Mouse (Mus musculus): ENCODE measurements around the gene Dguok. TPM values are rescaled to one million over a fixed set of nuclear protein-coding genes. Genes with fewer than 3 reads are reported as not detected.

Gene Dguok
- polyA plus RNA-seq, 1 experiment from 2014 or later: 30.7 TPM

DNA sequence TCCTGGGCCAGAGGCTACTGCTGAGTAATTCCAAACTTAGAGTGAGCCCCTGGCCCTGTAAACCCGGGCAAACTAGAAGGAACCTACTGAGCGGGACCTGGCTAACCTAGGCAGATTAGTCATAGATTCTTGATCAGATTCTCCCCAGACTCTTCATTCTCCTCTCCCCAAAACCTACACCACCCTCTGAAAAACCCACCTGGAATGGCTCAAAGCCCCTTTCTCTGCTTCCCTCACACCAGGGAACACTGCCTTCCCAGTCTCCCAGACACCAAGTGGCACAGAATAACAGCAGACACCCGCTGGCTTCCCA, 66.6 kb downstream of the Dguok start:
- WGBS (ENCODE audit: missing documents): 85% methylated on average over 3 of the region's 3 CpGs
- H3K36me3 ChIP-seq (ENCODE audit: inconsistent target): peaks cover 25% of the 10 kb centered on the region

DNA sequence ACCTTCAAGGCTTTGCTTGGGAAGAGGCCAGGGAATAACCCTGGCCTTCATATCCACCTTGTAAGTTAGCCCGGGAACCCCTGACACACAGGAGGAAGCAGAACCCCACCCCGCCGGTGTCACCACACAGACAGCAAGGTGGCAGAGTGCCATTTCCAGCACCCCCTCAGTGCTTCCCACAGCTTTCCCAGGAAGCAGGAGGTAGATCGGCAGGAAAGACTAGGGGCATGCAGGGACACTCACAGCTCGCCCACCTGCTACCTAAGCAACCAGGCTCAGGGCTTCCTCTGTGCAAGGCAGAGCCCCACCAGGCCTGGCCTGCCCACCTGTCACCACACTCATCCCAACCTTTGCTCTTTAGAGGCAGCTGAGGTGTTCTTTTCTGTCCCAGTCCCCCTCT, 67.0 kb downstream of the Dguok start:
- Histone ChIP-seq H3K27ac (no peak overlapping the region), H3K36me3 (ENCODE audit: inconsistent target) (peaks cover 26% of the 10 kb centered on the region)

More for the DNA sequence above, 66.6 kb downstream of the Dguok start:
- Histone ChIP-seq H3K27ac (0 out of 2 replicates have a peak overlapping the region, but pooled peaks have one; percentile 42), H3K4me3 (ENCODE audit: inconsistent target) (no peak overlapping the region), H3K79me2 (ENCODE audit: inconsistent target) (peaks cover 98% of the 10 kb centered on the region)

DNA sequence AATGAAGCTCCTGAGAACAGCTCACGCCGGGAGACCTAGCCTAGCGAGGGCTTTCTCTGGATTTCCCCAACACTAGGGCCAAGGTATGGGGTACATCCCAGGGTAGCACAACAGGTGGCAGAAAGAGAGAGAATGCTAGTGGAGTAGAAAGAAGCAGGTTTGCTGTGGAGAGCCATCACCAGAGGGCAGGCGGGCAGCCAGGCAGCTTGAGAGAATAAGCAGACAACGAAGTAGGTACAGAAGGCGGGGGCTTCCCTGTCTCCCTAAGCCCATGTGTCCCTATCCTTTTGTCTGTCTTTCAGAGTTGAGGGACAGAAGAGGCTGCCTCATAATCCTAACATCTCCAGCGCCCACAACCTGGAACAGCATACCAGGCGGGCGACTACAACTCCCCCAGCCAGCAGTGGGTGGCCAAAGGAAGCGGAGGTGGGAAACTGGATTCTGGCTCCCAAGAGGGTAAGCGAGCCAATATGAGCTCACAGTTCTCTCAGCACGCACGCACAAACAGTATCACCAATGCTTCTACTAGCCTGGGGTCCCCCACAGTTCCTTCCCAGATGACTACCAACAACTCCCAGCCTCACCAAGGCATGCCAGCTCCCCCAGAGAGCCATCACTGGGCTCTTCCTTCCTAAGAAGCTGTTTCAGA, 67.5 kb downstream of the Dguok start:
- Histone ChIP-seq H3K79me2 (ENCODE audit: inconsistent target) (peaks cover 98% of the 10 kb centered on the region), H3K4me3 (ENCODE audit: inconsistent target) (no peak overlapping the region), H3K27ac (no peak overlapping the region), H3K36me3 (ENCODE audit: inconsistent target) (peaks cover 31% of the 10 kb centered on the region)
- WGBS (ENCODE audit: missing documents): 95% methylated on average over 13 of the region's 13 CpGs

More for the DNA sequence above, 67.0 kb downstream of the Dguok start:
- peaks cover 98% of the 10 kb centered on the region for H3K79me2 ChIP-seq (ENCODE audit: inconsistent target)
- WGBS (ENCODE audit: missing documents): 76% methylated on average over 3 of the region's 5 CpGs
- H3K4me3 ChIP-seq (ENCODE audit: inconsistent target): no peak overlapping the region

DNA sequence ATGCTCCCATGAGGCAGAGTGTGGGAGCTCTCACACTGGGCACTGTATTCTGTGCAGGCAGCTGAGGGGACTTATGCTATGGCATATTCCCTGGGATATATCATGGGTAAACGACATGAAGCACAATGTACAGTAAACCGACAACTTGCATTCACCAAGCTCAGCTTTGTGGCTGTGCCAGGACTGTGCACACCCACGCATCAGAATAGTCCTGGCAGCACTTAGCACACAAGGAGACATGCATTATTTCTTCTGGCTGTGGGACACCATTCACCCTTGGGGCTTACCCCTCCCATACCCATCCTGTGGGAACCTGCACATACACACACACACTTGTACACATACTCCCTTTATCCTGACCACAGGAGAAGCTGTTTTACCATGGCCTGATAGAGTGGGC, 68.2 kb downstream of the Dguok start:
- WGBS (ENCODE audit: missing documents): 93% methylated on average over 3 of the region's 3 CpGs
- H3K27ac ChIP-seq: no peak overlapping the region
- H3K36me3 ChIP-seq (ENCODE audit: inconsistent target): peaks cover 31% of the 10 kb centered on the region
- H3K79me2 ChIP-seq (ENCODE audit: inconsistent target): peaks cover 98% of the 10 kb centered on the region
- no peak overlapping the region for H3K4me3 ChIP-seq (ENCODE audit: inconsistent target)

DNA sequence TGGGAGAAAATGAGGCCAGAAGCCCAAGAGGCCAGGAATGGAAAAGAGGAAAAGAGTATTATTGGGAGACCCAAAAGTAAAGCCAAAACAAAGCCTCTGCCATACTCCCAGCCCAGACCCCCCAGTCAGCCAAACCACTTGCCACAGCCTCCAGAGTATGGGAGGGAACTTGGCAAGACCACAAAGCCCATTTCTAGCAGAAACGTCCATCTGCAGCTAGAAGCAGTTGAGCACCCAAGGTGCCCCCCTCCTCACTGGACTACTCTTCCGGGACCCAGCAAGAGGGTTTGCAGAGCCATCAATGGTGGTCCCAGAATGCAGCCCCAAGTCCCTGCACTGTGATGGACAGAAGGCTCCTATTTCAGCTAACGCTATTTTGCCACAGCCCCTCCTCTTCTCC, 69.0 kb downstream of the Dguok start:
- peaks cover 33% of the 10 kb centered on the region for H3K36me3 ChIP-seq (ENCODE audit: inconsistent target)
- H3K79me2 ChIP-seq (ENCODE audit: inconsistent target): peaks cover 98% of the 10 kb centered on the region
- no peak overlapping the region for H3K4me3 ChIP-seq (ENCODE audit: inconsistent target)
- 46% methylated on average over 3 of the region's 3 CpGs for WGBS (ENCODE audit: missing documents)
- no peak overlapping the region for H3K27ac ChIP-seq

DNA sequence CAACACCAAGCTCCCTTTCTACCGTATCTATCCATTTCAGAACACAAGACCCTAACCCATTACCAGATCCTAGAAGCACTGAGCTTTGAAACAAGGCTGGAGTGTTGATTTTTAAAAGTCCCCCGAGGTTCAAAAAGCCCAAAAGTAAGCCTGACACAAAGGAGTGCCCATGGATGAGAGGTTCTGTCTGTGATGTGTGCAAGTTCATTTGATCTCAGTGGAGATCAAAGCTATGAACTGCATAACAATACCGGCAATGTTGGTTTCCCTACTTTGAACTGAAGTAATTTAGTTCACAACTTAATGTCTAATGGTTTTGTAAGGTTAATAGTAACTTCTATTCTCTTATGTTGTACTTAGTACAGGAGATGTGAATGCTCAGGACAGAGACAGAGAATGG, 69.5 kb downstream of the Dguok start:
- no peak overlapping the region for H3K4me3 ChIP-seq (ENCODE audit: inconsistent target)
- H3K27ac ChIP-seq: no peak overlapping the region
- peaks cover 98% of the 10 kb centered on the region for H3K79me2 ChIP-seq (ENCODE audit: inconsistent target)
- 97% methylated on average over 3 of the region's 3 CpGs for WGBS (ENCODE audit: missing documents)
- peaks cover 39% of the 10 kb centered on the region for H3K36me3 ChIP-seq (ENCODE audit: inconsistent target)

DNA sequence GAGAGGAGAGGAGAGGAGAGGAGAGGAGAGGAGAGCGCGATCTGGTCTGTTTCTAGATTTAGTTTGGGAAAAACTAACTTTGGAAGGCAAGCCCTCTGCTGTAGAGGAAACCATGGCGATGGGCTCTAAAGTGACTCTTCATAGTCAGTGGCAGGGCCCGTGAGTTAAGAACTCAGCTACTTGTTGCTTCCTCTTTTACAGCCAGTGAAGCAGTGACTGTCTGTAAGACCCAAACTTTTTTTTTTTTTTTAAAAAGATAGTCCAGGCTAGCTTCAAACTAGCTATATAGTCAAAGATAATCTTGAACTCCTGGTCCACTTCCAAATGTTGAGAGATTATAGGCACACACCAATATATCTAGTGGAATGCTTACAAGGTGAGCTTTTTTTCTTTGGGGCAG, 70.2 kb downstream of the Dguok start:
- peaks cover 45% of the 10 kb centered on the region for H3K36me3 ChIP-seq (ENCODE audit: inconsistent target)
- H3K27ac ChIP-seq: no peak overlapping the region
- H3K79me2 ChIP-seq (ENCODE audit: inconsistent target): peaks cover 98% of the 10 kb centered on the region
- no peak overlapping the region for H3K4me3 ChIP-seq (ENCODE audit: inconsistent target)
- WGBS (ENCODE audit: missing documents): 17% methylated on average over 1 of the region's 4 CpGs

DNA sequence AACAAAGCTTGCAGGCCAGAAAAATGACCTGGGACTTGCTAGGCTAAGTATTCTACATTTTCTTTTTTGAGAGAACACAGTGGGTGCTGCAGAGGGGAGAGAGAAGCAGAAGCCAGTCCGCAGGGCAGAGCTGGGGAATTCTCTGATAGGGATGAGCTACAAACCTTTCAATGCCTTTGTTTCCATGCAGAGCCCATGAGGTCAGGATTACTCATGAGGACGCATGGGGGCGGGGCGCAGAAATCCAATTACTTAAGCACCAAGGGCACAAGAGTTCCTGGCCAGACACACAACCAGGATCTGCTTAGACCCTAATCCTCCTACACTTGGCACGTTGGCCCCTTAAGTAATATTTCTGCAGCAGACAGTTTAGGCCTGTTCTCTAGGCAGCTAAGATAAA, 71.6 kb downstream of the Dguok start:
- H3K4me3 ChIP-seq (ENCODE audit: inconsistent target): no peak overlapping the region
- 91% methylated on average over 5 of the region's 5 CpGs for WGBS (ENCODE audit: missing documents)
- H3K27ac ChIP-seq: no peak overlapping the region
- H3K36me3 ChIP-seq (ENCODE audit: inconsistent target): peaks cover 55% of the 10 kb centered on the region
- peaks cover 100% of the 10 kb centered on the region for H3K79me2 ChIP-seq (ENCODE audit: inconsistent target)

DNA sequence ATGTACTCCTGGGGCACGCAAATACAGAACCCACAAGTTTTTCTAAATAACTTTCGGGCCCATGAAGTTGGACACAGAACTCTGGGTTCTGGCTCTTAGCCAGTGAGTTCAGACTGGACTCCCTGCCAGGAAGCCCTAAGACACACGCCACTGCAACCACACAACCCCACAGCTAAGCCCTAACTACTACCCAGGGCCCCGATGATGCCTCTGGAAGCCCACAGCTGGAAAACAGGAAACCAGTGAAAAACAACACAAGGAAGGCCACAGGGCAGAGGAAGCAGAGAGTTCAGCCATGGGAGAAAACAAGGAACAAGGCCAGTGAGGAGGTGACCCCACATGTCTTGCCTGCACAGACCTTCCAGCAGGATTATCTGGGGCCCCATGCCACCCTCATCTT, 73.2 kb downstream of the Dguok start:
- 73% methylated on average over 4 of the region's 4 CpGs for WGBS (ENCODE audit: missing documents)
- Histone ChIP-seq H3K27ac (no peak overlapping the region), H3K4me3 (ENCODE audit: inconsistent target) (no peak overlapping the region), H3K79me2 (ENCODE audit: inconsistent target) (peaks cover 100% of the 10 kb centered on the region), H3K36me3 (ENCODE audit: inconsistent target) (peaks cover 51% of the 10 kb centered on the region)

DNA sequence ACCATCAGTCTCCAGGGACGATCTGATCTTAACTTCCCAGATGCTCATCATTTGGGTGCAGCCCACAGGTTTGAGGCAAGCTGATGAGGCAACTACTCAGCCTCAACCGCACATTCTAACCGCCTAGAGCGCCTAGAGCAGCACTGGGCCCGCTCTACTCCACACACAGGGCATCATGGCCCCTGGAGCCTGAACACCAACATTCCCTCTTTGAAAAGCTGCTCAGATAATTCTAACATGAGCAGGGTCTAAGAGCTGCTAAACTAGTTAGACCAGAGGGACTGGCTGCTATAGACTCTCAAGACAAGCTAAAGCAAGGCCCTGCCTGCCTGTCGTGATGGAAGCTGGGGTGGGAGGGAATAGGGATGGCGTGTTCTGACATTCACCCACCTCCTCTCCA, 73.8 kb downstream of the Dguok start:
- Histone ChIP-seq H3K79me2 (ENCODE audit: inconsistent target) (peaks cover 100% of the 10 kb centered on the region), H3K4me3 (ENCODE audit: inconsistent target) (no peak overlapping the region), H3K36me3 (ENCODE audit: inconsistent target) (peaks cover 49% of the 10 kb centered on the region), H3K27ac (no peak overlapping the region)
- 76% methylated on average over 7 of the region's 7 CpGs for WGBS (ENCODE audit: missing documents)

Other genes starting within 250 kb of the Dguok start
- 5.4 to 17.7 TPM (median 8.3 TPM) in 3 replicates for gene Mthfd2, start 181.1 kb downstream of the Dguok start, polyA plus RNA-seq (2018)
- gene Mob1a, start 181.0 kb downstream of the Dguok start, polyA plus RNA-seq (2018): 82.5 to 141 TPM (median 132 TPM) in 3 replicates
- 21.1 to 56.8 TPM (median 50.5 TPM) in 3 replicates for gene Bola3, start 157.8 kb downstream of the Dguok start, polyA plus RNA-seq (2018)
- 13.9 to 21.1 TPM (median 19.1 TPM) in 3 replicates for gene Tet3, start 47.9 kb downstream of the Dguok start, polyA plus RNA-seq (2018)
- 0.21 TPM in 1 of 3 replicates, not detected in the others for gene Actg2, start 29.3 kb upstream of the Dguok start, polyA plus RNA-seq (2018)
- 22.5 to 49.4 TPM (median 24.4 TPM) in 3 replicates for gene Stambp, start 65.8 kb upstream of the Dguok start, polyA plus RNA-seq (2018)
- not detected in 3 replicates for gene Clec4f, start 149.2 kb upstream of the Dguok start, polyA plus RNA-seq (2018)
- 0.49 TPM in 1 of 3 replicates, not detected in the others for gene Cd207, start 170.9 kb upstream of the Dguok start, polyA plus RNA-seq (2018)
- not detected in 3 replicates for gene Vax2, start 204.3 kb upstream of the Dguok start, polyA plus RNA-seq (2018)
- gene Atp6v1b1, start 236.0 kb upstream of the Dguok start, polyA plus RNA-seq (2018): not detected in 3 replicates